Mouse (Mus musculus) cortical plate, adult 2 months (tissue): ENCODE results near the gene Cox11.

Source experiments
- CTCF ChIP-seq: fragments of 200-500 bp; IDR thresholded peaks from 2 replicates; pipeline ENCODE4 v1.5.1; 2011; ENCODE audit warnings: mild to moderate bottlenecking, control low read depth, low read length; ENCODE audit not compliant: insufficient read depth; ENCODE audit errors: extremely low read depth
- POLR2A ChIP-seq: fragments of 200-500 bp; IDR thresholded peaks from 2 replicates; pipeline ENCODE4 v1.6.1; 2011; ENCODE audit warnings: mild to moderate bottlenecking, low read length, control low read depth; ENCODE audit not compliant: insufficient read depth; ENCODE audit errors: extremely low read depth

- TF ChIP-seq CTCF (no peak), POLR2A (no peak)
Measured at GRCm38 (mm10) chr11:90614743-90615142, 23.2 kb upstream of the Cox11 start.
